Mouse (Mus musculus): ENCODE results near the gene Poc1a.

GRCm38 (mm10) chr9:106394649-106395602 is 114.1 kb downstream of the Poc1a start:
- TF ChIP-seq CTCF (conservative IDR thresholded peaks at IDR 0.05; ENCODE audit: insufficient read depth, insufficient read length, low read depth, low read length) (peak; percentile 32; the same call in 1 of the 2 replicates), POLR2A (IDR thresholded peaks at IDR 0.05; ENCODE audit: low read depth, low read length) (no peak)
